Mouse (Mus musculus) kidney, embryonic 15.5 days (tissue): ENCODE measurements around the gene Gprasp2. TPM values are rescaled to one million over a fixed set of nuclear protein-coding genes. Genes with fewer than 3 reads are reported as not detected.
A peak's percentile ranks its signal among the peaks of the same experiment; 100 is the strongest.
"Not testable (repeated sequence)": the region's sequence is repeated elsewhere in the genome, so short reads cannot be mapped to it uniquely, and the experiment has no call there.

ENCODE experiments used
- ATAC-seq: fragments of 200-750 bp; cut with Nextera tagmentation; replicated peaks from 2 replicates; pipeline ENCODE4 v1.8.0; 2017; ENCODE audit warnings: moderate TSS enrichment; ENCODE audit not compliant: low FRiP score
- H3K27ac ChIP-seq: fragments of 300-500 bp; sonication (generic); 2 replicates; pipeline ENCODE4 v1.5.1; 2015; ENCODE audit warnings: mild to moderate bottlenecking, inconsistent platforms
- H3K27me3 ChIP-seq: fragments of 300-500 bp; sonication (generic); 2 replicates; pipeline ENCODE4 v1.6.1; 2015; ENCODE audit warnings: inconsistent platforms
- H3K36me3 ChIP-seq: fragments of 300-500 bp; sonication (generic); 2 replicates; pipeline ENCODE4 v1.6.1; 2015; ENCODE audit warnings: inconsistent platforms
- H3K4me1 ChIP-seq: fragments of 300-500 bp; sonication (generic); 2 replicates; pipeline ENCODE4 v1.6.1; 2015; ENCODE audit warnings: inconsistent platforms
- H3K4me2 ChIP-seq: fragments of 300-500 bp; sonication (generic); 2 replicates; pipeline ENCODE4 v1.6.1; 2015; ENCODE audit warnings: moderate library complexity, mild to moderate bottlenecking, inconsistent platforms
- H3K4me3 ChIP-seq: fragments of 300-500 bp; sonication (generic); replicated peaks from 2 replicates; pipeline ENCODE4 v1.5.1; 2015; ENCODE audit warnings: mild to moderate bottlenecking, inconsistent platforms
- H3K9ac ChIP-seq: fragments of 300-500 bp; sonication (generic); 2 replicates; pipeline ENCODE4 v1.6.1; 2015; ENCODE audit warnings: mild to moderate bottlenecking, inconsistent platforms
- H3K9me3 ChIP-seq: fragments of 300-500 bp; sonication (generic); replicated peaks from 2 replicates; pipeline ENCODE4 v1.6.1; 2016; ENCODE audit warnings: inconsistent platforms
- WGBS: fragments of 180-500 bp; shearing (Covaris S2); methylation state at CpG from one replicate; pipeline ENCODE4 v1.1.7; 2015; ENCODE audit warnings: mixed read lengths; 5-methylcytosine and 5-hydroxymethylcytosine counted together
- polyA plus RNA-seq: library from polyadenylated mRNA; unstranded; fragments of >200 nt; fragmentation: Nextera tagmentation; extraction: Ambion mirVana; gene quantifications from 2 replicates; pipeline ENCODE4 v1.2.1, GENCODE M21; 2015

Gene Gprasp2
- polyA plus RNA-seq = 24.9 and 27.6 TPM in 2 replicates

DNA sequence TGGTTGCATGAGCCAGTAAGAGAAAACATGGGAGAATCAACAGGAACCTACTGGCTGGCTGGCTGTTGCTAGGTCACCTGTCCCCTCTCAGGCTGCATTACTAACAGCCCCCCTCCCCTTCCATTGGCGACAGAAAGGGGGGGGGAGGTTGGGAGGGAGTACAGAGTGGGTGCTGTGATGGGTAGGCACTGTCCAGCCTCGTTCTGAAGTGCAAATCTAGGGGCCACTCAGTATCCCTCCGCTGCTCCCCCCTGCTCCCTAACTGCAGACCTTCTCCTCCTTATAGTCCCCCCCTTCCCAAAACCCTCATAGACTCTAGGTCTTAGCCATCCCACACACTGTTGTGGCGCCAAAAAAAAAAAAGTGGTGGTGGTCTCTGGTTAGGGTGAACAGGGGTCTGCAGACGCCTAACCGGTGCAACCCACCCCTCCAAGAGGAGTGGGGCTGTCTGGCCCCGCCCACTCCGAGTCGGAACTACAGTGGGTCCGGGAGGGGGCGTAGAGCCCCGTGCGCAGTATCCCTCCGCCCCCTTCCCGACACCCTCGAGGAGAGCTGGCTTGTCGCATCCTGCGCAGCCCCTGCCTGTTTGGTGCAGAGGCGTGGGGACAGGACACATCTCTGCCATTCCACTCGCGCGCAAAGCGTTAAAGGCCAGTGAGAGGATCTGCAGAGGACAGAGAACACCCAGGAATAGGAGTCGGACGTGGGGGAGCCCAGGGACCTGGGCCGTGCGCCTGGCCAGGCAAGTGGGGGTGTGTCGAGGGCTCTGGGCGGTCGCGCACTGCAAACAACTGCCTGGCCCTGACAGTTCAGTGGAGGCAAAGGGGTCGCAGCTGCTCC is at the start of gene Gprasp2:
TSS of gene Gprasp2 (plus strand) at position 514 of the 840 bp plus-strand sequence.
- Histone ChIP-seq H3K27me3 (peaks cover 19% of the 10 kb centered on the region; the same call in 1 of the 2 replicates), H3K4me2 (peak within 1 kb of the TSS; percentile 79), H3K4me3 (peak within 1 kb of the TSS; percentile 50), H3K9ac (peak within 1 kb of the TSS; percentile 35; the same call in 1 of the 2 replicates)
- H3K4me1 ChIP-seq, H3K36me3 ChIP-seq, H3K9me3 ChIP-seq, H3K27ac ChIP-seq: not testable (repeated sequence)
- 28% methylated on average over 31 of the region's 32 CpGs for WGBS
- peak; percentile 94 for ATAC-seq

DNA sequence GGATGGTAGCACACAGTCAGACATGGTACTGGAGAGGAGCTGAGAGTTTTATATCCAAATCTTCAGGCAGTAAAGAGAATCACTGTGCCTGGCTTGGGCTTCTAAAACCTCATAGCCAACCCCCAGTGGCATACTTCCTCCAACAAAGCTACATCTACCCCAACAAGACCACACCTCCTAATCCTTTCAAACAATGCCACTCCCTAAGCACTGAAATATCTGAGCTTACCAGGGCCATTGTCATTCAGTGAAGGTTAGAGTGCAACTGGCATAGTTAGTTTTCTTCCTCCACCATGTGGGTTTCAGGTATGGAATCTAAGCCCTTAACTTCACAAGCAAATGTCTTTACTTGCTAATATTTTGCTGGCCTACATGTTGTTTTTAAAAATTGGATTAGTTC is 47.3 kb upstream of the Gprasp2 start:
- Histone ChIP-seq H3K27ac (no peak overlapping the region), H3K4me1 (no peaks in the 10 kb centered on the region)
- ATAC-seq = no peak

DNA sequence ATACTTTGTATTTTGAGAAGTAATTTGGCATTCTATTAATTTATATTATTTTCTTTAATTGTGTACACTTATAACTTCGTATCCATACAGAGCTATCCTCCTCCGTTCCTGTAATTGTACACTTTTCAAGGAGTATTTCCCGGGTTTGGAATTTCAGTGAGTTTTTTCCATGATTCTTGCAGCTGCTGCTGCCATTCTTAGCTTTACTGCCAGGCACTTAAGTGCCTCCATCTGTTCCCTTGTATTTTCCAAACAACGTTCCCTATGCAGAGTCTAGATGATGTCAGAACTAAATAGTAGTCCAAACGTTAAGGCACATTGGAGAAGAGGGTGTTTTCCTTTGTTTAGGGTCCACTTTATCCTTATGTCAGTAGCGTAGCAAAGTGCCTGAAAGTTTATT is 46.5 kb upstream of the Gprasp2 start:
- WGBS = 74% methylated on average over 6 of the region's 6 CpGs
- no peak for ATAC-seq
- Histone ChIP-seq H3K27me3 (peaks cover 16% of the 10 kb centered on the region; the same call in 1 of the 2 replicates), H3K36me3 (no peaks in the 10 kb centered on the region), H3K4me3 (no peak overlapping the region), H3K9ac (no peak overlapping the region), H3K9me3 (no peaks in the 10 kb centered on the region), H3K4me1 (no peaks in the 10 kb centered on the region), H3K4me2 (no peak overlapping the region), H3K27ac (no peak overlapping the region)

More for the DNA sequence above, 47.3 kb upstream of the Gprasp2 start:
- H3K9me3 ChIP-seq = no peaks in the 10 kb centered on the region
- no peak overlapping the region for H3K4me2 ChIP-seq
- H3K36me3 ChIP-seq = no peaks in the 10 kb centered on the region
- H3K27me3 ChIP-seq = peaks cover 18% of the 10 kb centered on the region; the same call in 1 of the 2 replicates
- no peak overlapping the region for H3K4me3 ChIP-seq
- no peak overlapping the region for H3K9ac ChIP-seq

DNA sequence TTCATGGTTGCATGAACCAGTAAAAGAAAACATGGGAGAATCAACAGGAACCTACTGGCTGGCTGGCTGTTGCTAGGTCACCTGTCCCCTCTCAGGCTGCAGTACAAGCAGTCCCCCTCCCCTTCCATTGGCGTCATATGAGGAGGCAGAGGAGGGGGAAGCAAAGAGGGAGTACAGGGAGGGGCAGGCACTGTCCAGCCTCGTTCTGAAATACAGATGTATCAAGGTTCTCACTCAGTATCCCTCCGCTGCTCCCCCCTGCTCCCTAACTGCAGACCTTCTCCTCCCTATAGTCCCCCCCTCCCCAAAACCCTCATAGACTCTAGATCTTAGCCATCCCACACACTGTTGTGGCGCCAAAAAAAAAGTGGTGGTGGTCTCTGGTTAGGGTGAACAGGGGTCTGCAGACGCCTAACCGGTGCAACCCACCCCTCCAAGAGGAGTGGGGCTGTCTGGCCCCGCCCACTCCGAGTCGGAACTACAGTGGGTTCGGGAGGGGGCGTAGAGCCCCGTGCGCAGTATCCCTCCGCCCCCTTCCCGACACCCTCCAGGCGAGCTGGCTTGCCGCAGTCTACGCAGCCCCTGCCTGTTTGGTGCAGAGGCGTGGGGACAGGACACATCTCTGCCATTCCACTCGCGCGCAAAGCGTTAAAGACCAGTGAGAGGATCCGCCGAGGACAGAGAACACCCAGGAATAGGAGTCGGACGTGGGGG is 43.1 kb upstream of the Gprasp2 start:
- H3K27ac ChIP-seq = peak overlapping the region; percentile 41; the same call in 1 of the 2 replicates
- WGBS = 28% methylated on average over 26 of the region's 27 CpGs
- H3K9ac ChIP-seq = peak overlapping the region; percentile 47
- ATAC-seq = peak; percentile 95
- H3K4me3 ChIP-seq = peak overlapping the region; percentile 59
- peaks cover 20% of the 10 kb centered on the region for H3K36me3 ChIP-seq
- H3K27me3 ChIP-seq = 0 out of 2 replicates have a peak, but pooled peaks cover 10% of the 10 kb centered on the region
- H3K4me1 ChIP-seq, H3K9me3 ChIP-seq: not testable (repeated sequence)
- H3K4me2 ChIP-seq = peak overlapping the region; percentile 63

DNA sequence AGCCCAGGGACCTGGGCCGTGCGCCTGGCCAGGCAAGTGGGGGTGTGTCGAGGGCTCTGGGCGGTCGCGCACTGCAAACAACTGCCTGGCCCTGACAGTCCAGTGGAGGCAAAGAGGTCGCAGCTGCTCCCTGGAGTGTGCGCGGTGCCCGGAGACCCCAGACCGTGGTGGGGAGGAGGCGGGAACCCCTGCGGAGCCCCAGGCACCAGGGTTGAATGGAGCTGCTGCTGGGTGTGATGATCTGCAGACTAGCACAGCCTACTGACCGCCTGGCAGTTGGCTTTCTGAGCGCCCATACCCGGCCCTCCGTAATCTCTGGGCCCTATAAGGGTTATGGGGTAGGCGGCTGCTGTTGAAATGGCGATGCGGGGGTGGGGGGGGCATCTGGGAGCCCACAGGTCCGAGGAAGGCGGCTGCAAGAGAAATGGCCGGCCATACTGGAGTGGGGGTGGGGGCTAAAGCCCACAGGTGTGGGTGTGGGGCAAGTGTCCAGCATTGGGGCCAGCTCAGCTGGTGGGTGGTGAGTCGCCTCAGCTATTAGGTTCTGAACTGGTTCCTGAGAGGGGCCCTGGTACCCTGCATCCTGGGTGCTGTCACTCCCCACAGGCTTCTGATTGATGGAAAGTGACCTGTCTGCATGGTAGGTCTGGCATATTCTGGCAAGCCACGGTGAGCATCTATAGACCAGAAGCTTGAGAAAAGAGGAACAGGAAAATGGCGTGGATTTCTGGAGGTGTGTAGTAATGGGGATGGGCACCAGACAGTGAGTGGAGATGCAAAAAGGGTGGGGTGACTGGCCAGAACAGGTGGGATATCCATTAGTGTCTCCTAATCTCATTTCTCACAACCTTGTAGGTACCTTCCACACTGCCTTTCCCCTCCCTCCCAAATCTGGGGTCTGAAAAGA is 42.3 kb upstream of the Gprasp2 start:
- not testable (repeated sequence) for H3K27me3 ChIP-seq, H3K4me1 ChIP-seq, H3K9me3 ChIP-seq
- peak overlapping the region; percentile 63 for H3K4me2 ChIP-seq
- peak overlapping the region; percentile 47 for H3K9ac ChIP-seq
- H3K4me3 ChIP-seq = peak overlapping the region; percentile 59
- 28% methylated on average over 26 of the region's 26 CpGs for WGBS
- ATAC-seq = peak; percentile 80
- peaks cover 23% of the 10 kb centered on the region for H3K36me3 ChIP-seq
- H3K27ac ChIP-seq = peak overlapping the region; percentile 41; the same call in 1 of the 2 replicates

DNA sequence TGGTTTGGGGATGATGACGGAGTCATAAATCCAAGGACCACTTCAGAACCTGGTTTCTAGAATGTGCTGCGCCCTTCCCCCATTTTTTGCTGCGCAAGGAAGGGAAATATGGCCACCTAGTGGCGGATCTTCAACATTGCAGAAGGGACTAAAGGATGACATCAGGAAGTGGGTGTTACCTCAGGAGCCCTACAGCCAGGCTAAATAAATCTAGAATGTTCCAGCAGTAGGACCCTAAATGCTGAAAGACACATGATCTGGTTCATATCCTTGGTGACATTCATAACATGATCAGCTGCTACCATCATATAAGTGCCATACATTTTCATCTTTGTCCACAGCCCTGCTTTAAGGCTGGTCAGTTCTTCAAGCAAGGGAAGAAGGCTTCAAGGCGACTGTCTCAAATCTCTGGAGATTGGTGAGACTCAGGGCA is 41.6 kb upstream of the Gprasp2 start, which contains the start of gene Bhlhb9:
TSS of gene Bhlhb9 (plus strand) at position 383 of the 433 bp plus-strand sequence.
- not testable (repeated sequence) for H3K9me3 ChIP-seq, H3K4me1 ChIP-seq, H3K27me3 ChIP-seq
- Histone ChIP-seq H3K9ac (peak within 1 kb of the TSS; percentile 47), H3K36me3 (peaks cover 23% of the 10 kb centered on the region), H3K4me2 (peak within 1 kb of the TSS; percentile 63), H3K27ac (peak within 1 kb of the TSS; percentile 41; the same call in 1 of the 2 replicates), H3K4me3 (peak within 1 kb of the TSS; percentile 59)
- WGBS = 40% methylated on average over 4 of the region's 5 CpGs
- 0 out of 2 replicates have a peak, but pooled peaks have one; percentile 4 for ATAC-seq

DNA sequence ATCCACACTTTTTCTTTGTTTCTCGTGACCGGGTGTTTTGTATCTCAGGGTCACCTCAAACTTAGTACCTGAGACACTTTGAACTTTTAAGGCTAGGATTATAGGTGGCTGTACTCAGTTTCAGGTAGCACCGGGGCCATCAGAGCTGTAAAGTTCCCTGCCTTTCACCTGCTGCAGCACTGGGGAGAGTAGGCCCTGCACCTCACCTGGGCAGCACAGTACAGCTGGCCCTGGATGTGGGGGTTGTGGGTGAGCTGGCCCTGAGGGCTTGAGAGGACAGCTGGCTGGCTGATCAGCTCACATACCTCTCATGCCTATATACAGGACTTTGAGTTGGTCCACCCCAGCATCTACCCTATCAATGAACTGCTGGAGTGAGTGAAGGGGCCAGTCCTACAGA is 34.7 kb upstream of the Gprasp2 start:
- no peaks in the 10 kb centered on the region for H3K9me3 ChIP-seq
- H3K4me3 ChIP-seq = no peak overlapping the region
- ATAC-seq = no peak
- no peak overlapping the region for H3K4me2 ChIP-seq
- 90% methylated on average over 3 of the region's 3 CpGs for WGBS
- H3K4me1 ChIP-seq = no peaks in the 10 kb centered on the region
- H3K36me3 ChIP-seq = peaks cover 19% of the 10 kb centered on the region
- H3K9ac ChIP-seq = no peak overlapping the region
- H3K27me3 ChIP-seq = peaks cover 4% of the 10 kb centered on the region; the same call in 1 of the 2 replicates
- no peak overlapping the region for H3K27ac ChIP-seq

DNA sequence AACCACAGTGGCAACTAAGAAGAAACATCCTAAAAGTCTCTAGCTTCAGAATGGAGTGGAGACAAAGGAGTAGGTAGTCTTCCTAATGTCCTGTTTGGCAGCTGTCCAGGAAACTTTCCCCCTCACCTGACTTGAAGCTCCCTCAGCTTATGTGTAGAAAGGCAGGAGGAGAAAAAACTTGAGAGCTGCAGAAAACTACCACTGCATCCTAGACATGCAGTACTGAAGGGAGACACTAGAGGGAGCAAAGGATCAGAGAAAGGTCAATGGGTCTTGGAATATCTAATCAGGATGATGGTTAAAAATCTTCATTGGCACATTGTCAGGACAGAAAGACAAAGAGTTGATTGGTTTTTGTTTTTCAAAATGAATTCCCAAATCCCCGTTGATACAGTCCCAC is 33.1 kb upstream of the Gprasp2 start:
- H3K4me1 ChIP-seq = no peaks in the 10 kb centered on the region
- no peaks in the 10 kb centered on the region; the same call in 1 of the 2 replicates for H3K27me3 ChIP-seq
- H3K36me3 ChIP-seq = peaks cover 3% of the 10 kb centered on the region; the same call in 1 of the 2 replicates
- H3K9me3 ChIP-seq = no peaks in the 10 kb centered on the region
- WGBS = 13% methylated on average over 1 of the region's 1 CpGs
- H3K4me2 ChIP-seq = no peak overlapping the region
- H3K9ac ChIP-seq = no peak overlapping the region
- no peak overlapping the region for H3K27ac ChIP-seq
- no peak overlapping the region for H3K4me3 ChIP-seq
- ATAC-seq = no peak

DNA sequence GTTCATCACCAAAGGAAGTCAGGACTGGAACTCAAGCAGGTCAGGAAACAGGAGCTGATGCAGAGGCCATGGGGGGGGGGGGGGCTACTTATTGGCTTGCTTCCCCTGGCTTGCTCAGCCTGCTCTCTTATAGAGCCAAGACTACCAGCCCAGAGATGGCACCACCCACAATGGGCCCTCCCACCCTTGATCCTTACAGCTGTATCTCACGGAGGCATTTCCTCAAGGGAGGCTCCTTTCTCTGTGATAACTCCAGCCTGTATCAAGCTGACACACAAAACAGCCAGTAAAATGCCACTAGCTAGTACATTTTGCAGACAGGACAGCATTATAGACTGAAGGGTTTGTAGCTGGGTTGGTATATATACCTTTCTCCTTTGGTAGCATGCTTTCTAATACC is 2.9 kb upstream of the Gprasp2 start:
- 32% methylated on average over 1 of the region's 1 CpGs for WGBS
- H3K9ac ChIP-seq, H3K4me2 ChIP-seq, H3K4me3 ChIP-seq, H3K4me1 ChIP-seq, H3K36me3 ChIP-seq, H3K27ac ChIP-seq, H3K9me3 ChIP-seq, ATAC-seq: not testable (repeated sequence)
- peaks cover 22% of the 10 kb centered on the region for H3K27me3 ChIP-seq

DNA sequence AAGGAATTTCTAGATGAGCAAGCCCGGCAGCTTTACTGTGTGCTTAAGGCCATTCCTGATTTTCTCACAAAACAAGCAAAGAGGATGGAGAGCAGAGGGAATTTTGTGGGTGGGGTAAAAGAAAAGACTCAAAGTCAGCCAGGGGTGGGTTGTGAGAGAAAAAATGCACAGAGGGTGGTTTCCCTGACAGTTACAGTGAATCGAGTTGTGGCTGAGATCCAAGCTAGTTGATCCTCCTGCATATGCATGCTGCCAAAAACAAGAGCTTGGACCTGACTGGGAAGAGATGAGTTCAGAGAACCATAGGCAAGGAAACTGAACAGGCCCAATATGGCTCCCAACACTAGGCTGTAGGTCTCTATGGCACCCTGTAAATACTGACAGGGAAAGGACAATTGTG is 938 bp upstream of the Gprasp2 start:
- no peak overlapping the region for H3K9ac ChIP-seq
- no peak overlapping the region for H3K27ac ChIP-seq
- ATAC-seq = no peak
- H3K36me3 ChIP-seq = peaks cover 7% of the 10 kb centered on the region; the same call in 1 of the 2 replicates
- no peak overlapping the region for H3K4me2 ChIP-seq
- no peaks in the 10 kb centered on the region for H3K9me3 ChIP-seq
- 80% methylated on average over 2 of the region's 2 CpGs for WGBS
- no peaks in the 10 kb centered on the region for H3K4me1 ChIP-seq
- no peak overlapping the region for H3K4me3 ChIP-seq
- peaks cover 19% of the 10 kb centered on the region; the same call in 1 of the 2 replicates for H3K27me3 ChIP-seq
